Mouse (Mus musculus) cerebellum, postnatal 36 days (tissue): Measurements from ENCODE around the gene Sgsm1.
A peak's percentile ranks its signal among the peaks of the same experiment; 100 is the strongest.

Experiments
- DNase-seq, 2 experiments: peaks; one replicate each; pipeline ENCODE4 v3.0.0; 2021 to 2022; ENCODE audit warnings: mixed read lengths in 2 of 2

Gene Sgsm1

GRCm38 (mm10) chr5:113280138-113280856 is 30.3 kb downstream of the Sgsm1 start:
- DNase-seq: peak; percentile 50 to 51

DNA sequence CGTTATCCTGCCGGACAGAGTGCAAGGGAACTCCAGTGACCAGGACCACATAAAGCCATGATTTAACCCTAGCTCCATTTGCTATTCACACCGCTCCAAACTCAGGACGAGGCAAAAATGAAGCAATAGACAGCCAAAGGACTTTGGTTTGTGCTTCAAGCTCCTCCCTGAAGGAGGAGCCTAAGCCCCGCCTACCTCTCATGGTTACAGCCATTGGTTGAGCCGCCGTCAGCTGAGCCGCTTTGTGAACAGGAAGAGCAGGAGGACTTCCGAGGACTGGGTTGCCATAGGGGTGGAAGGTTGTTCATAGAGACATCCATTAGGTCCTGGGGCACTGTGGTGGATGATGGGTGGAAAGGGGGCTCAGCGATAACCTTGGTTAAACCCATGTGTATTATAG is 34.7 kb downstream of the Sgsm1 start:
- DNase-seq: no peak

DNA sequence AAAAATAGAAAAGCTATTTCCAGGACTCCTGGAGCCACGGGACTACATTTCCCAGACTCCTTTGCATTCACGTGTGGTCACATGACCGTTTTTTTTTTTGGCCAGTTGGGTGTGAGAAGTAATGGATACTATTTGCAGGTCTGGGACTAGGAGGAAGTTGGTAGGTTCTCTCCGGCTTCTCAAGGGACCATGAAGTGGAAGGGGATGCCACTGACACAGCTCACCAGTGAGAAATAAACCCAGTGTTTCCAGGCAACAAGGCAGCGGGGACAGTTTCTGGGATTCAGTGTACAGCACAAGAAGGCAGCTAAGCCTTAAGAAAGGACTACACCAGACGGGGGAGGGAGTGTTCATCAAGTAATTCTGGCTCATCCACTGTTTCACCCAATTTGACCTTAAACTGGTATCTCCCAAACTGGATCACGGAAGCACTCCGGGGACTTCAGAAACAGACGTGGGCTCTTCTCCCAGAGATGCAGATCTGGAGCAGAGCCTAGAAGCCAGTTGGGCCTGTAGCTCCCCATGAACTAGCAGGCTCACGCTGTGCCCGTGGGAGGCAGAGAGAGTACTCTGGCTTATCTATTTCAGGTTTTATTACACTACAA is 39.3 kb downstream of the Sgsm1 start:
- DNase-seq: peak in 1 of 2 experiments; percentile 29

GRCm38 (mm10) chr5:113270043-113270442 is 40.5 kb downstream of the Sgsm1 start:
- no peak for DNase-seq

GRCm38 (mm10) chr5:113268246-113268645 is 42.3 kb downstream of the Sgsm1 start:
- DNase-seq: no peak

- DNase-seq: no peak
Observed at GRCm38 (mm10) chr5:113265637-113266036, 44.9 kb downstream of the Sgsm1 start.

DNA sequence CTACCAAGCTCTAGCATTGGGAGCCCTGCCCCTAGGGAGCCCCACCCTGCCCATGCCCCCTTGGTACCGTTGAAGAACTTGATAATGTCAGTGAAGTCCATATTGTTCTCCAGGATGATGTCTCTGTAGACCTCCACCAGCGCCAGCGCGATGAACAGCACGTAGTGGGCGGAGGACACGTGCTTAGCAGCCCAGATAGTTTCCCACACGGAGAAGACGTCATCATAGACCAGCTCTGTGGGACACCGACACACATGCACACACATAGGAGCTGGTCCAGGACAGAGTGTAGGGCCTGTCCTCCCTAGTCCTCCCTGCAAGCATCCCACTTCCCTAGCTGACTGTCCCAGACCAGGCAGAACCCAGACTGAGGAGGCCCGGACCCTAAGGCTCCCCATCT is 59.8 kb downstream of the Sgsm1 start:
- DNase-seq: no peak

GRCm38 (mm10) chr5:113249263-113249930 is 61.2 kb downstream of the Sgsm1 start:
- DNase-seq: no peak

- no peak for DNase-seq
Observed at GRCm38 (mm10) chr5:113230196-113230595, 80.4 kb downstream of the Sgsm1 start.

DNA sequence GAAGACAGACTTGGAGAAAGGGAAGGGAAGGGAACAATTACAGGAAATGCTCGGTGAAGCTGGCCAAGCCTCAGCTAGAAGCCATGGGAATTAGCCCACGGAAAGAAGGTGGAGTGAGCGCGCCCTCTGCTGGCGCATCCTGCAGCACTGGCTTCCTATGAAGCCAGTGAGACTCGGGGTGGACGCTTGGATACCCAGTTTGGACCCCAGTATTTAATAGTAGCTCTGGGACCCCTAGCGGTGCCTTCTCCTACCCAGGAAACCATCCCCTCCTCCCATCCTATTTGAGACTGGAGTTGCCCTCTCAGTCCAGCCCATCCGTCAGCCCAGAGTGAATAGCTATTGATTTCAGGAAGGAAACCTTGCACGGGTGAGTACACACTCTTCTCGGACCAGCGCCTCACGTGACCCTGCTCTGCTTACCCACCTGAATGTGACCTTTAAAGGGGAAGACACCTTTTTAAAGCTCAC is 83.9 kb downstream of the Sgsm1 start, which contains the start of gene Tmem211:
Tmem211 (plus strand) TSS at position 278 of the 471 bp plus-strand sequence.
- peak; percentile 86 to 87 for DNase-seq

- DNase-seq: no peak
Observed at GRCm38 (mm10) chr5:113225686-113226435, 84.7 kb downstream of the Sgsm1 start.

- DNase-seq: no peak
Observed at GRCm38 (mm10) chr5:113225271-113225670, 85.3 kb downstream of the Sgsm1 start.

DNA sequence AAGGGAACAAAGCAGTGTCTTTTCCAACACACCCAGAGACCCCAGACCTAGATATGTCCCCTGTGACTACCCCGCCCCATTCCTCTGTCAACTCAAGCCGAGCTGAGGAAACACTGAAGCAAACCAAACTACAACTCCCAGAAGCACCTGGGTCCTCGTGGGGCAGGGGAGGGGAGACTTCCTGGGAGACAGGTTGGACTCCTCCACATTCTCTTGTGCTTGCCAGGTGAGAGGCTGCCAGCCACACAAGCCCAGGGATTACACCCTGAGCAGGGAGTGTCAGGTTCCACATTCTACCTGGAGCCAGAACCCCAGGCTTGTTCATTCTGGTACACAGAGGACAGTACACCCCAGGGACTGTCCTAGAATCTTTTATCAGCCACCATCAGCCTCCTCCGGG is 86.7 kb downstream of the Sgsm1 start:
- DNase-seq: no peak

- peak; percentile 53 to 60 for DNase-seq
Observed at GRCm38 (mm10) chr5:113221147-113221865, 89.3 kb downstream of the Sgsm1 start, which contains the start of gene 2900026A02Rik. Gene 2900026A02Rik (minus strand): TSS chr5:113221236.

DNA sequence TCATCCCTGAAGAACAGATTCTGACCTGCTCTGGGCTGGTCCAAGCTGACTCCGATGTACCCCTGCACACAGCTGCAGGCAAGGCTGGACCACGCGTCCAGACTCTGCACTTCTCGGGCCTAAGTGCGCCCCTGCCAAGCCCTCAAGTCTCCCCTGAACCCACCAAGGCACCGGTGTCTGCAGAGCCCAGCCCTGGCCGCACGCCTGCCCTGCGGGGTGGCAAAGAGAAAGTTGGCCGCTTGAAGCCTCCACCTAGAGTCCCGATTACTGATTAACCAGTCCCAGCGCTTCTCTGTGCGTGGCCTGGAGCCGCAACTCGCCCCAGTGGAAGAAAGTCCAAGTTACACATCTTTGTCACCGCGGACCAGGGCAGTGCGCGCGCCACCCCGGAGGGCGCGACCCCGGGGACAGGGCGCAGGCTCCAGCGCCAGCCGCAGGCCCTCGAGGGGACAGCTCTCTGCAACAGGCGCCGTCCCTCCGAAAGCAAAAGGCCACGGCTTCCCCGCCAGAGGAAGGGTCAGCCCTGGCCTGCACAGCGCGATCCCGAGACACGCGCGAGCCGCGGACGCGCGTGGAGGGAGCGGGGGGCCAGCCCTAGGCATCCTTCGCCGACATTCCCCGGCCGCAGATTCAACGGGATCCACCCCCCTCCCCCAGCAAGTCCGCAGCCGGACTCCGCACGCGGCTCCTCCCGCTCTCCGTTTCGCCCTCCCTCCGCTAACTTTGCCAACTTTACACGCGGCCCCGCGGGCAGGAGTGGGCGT is 90.0 kb downstream of the Sgsm1 start:
- no peak for DNase-seq

DNA sequence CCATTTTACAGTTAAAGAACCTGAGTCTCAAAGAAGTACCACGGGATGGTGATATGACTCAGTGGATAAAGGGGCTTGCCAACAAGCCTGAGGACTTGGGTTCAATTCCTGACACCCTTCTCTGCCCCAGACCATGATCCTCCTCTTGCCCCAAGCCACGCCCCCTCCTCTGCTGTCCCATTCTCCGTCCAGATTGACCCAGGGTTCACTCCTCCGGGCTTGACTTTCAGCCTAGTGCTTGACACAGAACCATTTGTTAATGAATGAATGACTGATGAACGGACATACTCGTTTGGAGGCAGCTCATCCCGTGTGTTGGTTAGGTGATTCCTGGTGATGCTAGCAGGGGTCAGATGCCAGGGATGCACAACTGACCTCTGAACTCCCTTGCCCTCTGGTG is 90.7 kb downstream of the Sgsm1 start:
- no peak for DNase-seq

- DNase-seq: no peak
Observed at GRCm38 (mm10) chr5:113219450-113219849, 91.1 kb downstream of the Sgsm1 start.

- DNase-seq: no peak
Observed at GRCm38 (mm10) chr5:113218617-113219235, 91.9 kb downstream of the Sgsm1 start.

DNA sequence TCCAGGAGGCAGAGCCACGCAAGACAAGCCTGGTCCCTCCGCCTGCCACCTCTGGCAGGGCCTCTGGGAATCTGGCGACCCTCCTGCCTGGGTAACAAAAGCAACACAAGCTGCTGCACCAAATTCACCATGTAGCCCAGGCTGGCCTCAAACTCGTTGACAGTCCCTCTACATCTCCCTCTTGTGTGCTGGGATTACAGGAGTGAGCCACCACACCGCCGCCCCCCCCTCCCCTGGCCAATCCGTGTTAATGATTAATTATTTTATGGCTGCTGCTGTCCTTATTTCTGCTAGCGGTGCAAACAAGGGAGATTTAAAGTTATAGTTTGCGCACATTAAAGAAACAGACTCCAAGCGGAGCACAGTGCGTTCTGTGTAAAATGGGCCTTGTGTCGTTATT is 93.5 kb downstream of the Sgsm1 start:
- DNase-seq: no peak

DNA sequence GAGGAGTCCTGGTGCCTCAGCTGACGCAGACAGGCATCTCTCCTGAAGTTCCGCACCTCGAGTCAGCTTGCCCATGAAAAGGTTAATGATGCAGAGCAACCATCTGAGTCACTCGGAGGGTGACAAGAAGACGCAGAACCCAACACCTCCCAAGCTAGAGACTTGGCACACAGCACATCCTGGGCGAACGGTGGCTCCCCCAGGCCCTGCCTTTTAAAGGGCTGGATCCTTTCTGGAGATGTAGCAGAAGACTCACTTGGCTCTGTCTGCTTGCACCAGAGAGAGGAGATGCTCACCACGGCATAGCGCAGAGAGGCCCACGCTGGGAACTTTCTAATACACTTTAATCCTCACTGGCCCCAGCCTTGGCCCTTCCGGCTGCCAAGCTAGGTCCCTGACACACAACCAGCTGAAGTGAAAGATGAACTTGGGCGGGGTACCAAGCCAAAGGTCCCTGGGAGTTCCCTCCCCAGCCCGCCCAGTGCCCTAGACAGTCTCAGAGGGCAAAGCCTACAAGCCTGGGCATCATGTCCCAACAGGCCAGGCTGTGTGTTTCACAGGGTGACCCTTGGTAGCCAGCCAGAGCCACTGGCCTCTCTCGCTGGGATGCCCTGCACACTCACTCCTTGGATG is 94.1 kb downstream of the Sgsm1 start:
- no peak for DNase-seq
